In genomic region chr13:23747892-23748288, GRCm38 (mm10) we compare ENCODE assay signal across 8 mouse cellular contexts. TPM values are rescaled to one million over a fixed set of nuclear protein-coding genes. Genes with fewer than 3 reads are reported as not detected.
DNase-seq lines count a peak whose midpoint lies in the region; ATAC-seq and TF ChIP-seq lines count a peak whose summit lies in the region.

No protein-coding gene starts in this region.

- no peaks in the 10 kb centered on the region for H3K9me3 ChIP-seq in heart, embryonic 14.5 days (ENCODE audit: control insufficient read depth, low read length)
- H3K9me3 ChIP-seq in E14TG2a.4 (ENCODE audit: low read length) = no peaks in the 10 kb centered on the region
- H3K9me3 ChIP-seq in embryonic facial prominence, embryonic 15.5 days (replicated peaks) = no peaks in the 10 kb centered on the region
- no peaks in the 10 kb centered on the region for H3K9me3 ChIP-seq in liver, embryonic 12.5 days (replicated peaks)

- no peak for ATAC-seq in heart, embryonic 14.5 days (ENCODE audit: insufficient number of reproducible peaks, insufficient read depth, low FRiP score, low read depth)
- no peak for ATAC-seq in embryonic facial prominence, embryonic 15.5 days (ENCODE audit: insufficient number of reproducible peaks, low FRiP score, low TSS enrichment, low read depth)
- ATAC-seq in liver, embryonic 12.5 days = no peak

- no peaks in the 10 kb centered on the region for H3K36me3 ChIP-seq in heart, embryonic 14.5 days (ENCODE audit: control insufficient read depth, insufficient read depth, low read length)
- peaks cover 2% of the 10 kb centered on the region; the same call in 1 of the 2 replicates for H3K36me3 ChIP-seq in heart, adult 2 months (ENCODE audit: control insufficient read depth, insufficient read depth, low read length)
- H3K36me3 ChIP-seq in E14TG2a.4 (ENCODE audit: insufficient read depth, low read length) = no peaks in the 10 kb centered on the region
- H3K36me3 ChIP-seq in embryonic facial prominence, embryonic 15.5 days = no peaks in the 10 kb centered on the region
- H3K36me3 ChIP-seq in liver, embryonic 12.5 days = no peaks in the 10 kb centered on the region

- H3K79me2 ChIP-seq in heart, adult 2 months (replicated peaks; ENCODE audit: control insufficient read depth, insufficient read depth, low read length) = no peaks in the 10 kb centered on the region

- 8% methylated on average over 4 of the region's 4 CpGs for WGBS in heart, embryonic 14.5 days
- 18% methylated on average over 4 of the region's 4 CpGs for WGBS in heart, adult 2 months
- 4% methylated on average over 4 of the region's 4 CpGs for WGBS in embryonic facial prominence, embryonic 15.5 days
- 8% methylated on average over 4 of the region's 4 CpGs for WGBS in liver, embryonic 12.5 days (ENCODE audit: insufficient replicate concordance)

- TF ChIP-seq EP300 in heart, adult 2 months (IDR thresholded peaks at IDR 0.05; ENCODE audit: insufficient read depth, low read depth, low read length) = no peak

- H3K27me3 ChIP-seq in heart, embryonic 14.5 days (ENCODE audit: control insufficient read depth, insufficient read depth, low read length) = no peaks in the 10 kb centered on the region
- no peaks in the 10 kb centered on the region for H3K27me3 ChIP-seq in heart, adult 2 months (ENCODE audit: control insufficient read depth, insufficient read depth, low read length)
- H3K27me3 ChIP-seq in E14TG2a.4 (ENCODE audit: insufficient read depth, low read length) = no peaks in the 10 kb centered on the region
- H3K27me3 ChIP-seq in embryonic facial prominence, embryonic 15.5 days = no peaks in the 10 kb centered on the region
- H3K27me3 ChIP-seq in liver, embryonic 12.5 days (replicated peaks) = no peaks in the 10 kb centered on the region

- intact Hi-C loops in heart, adult 2 months (cut with DNase I) = loop anchor here (5.0 kb wide), 2 partner anchors 126 to 1706 kb away; partner anchors contain the start of genes Hist1h1e, Hist1h2ag, Hist1h2be and Hist1h2bj
- intact Hi-C loops in left cerebral cortex, postnatal 4 days (cut with DNase I) = no loop called here

- H3K4me1 ChIP-seq in heart, embryonic 14.5 days (ENCODE audit: control insufficient read depth in 2 of 2, insufficient read depth in 2 of 2, low read length in 2 of 2) = peaks cover 0 to 27% of the 10 kb centered on the region in 2 experiments; a peak in 2 of 4 replicates
- peaks cover 3% of the 10 kb centered on the region for H3K4me1 ChIP-seq in heart, adult 2 months (ENCODE audit: control insufficient read depth, insufficient read depth, low read length)
- peaks cover 45% of the 10 kb centered on the region for H3K4me1 ChIP-seq in E14TG2a.4 (replicated peaks; ENCODE audit: low read depth, low read length)
- H3K4me1 ChIP-seq in embryonic facial prominence, embryonic 15.5 days = peaks cover 22% of the 10 kb centered on the region
- H3K4me1 ChIP-seq in liver, embryonic 12.5 days = peaks cover 49% of the 10 kb centered on the region

- TF ChIP-seq POLR2A in heart, adult 2 months (IDR thresholded peaks at IDR 0.05; ENCODE audit: insufficient read depth, low read depth, low read length) = no peak

- H3K4me2 ChIP-seq in heart, embryonic 14.5 days (ENCODE audit: low read length) = peak overlapping the region; percentile 77
- peak overlapping the region; percentile 52 for H3K4me2 ChIP-seq in embryonic facial prominence, embryonic 15.5 days (replicated peaks)
- peak overlapping the region; percentile 71 for H3K4me2 ChIP-seq in liver, embryonic 12.5 days

- no peak overlapping the region; a peak in 1 of 4 replicates for H3K4me3 ChIP-seq in heart, embryonic 14.5 days (ENCODE audit: control insufficient read depth in 1 of 2, insufficient read depth in 1 of 2, low read depth in 1 of 2, low read length in 2 of 2)
- H3K4me3 ChIP-seq in heart, adult 2 months = no peak overlapping the region
- H3K4me3 ChIP-seq in E14TG2a.4 (replicated peaks; ENCODE audit: low read length) = 0 out of 2 replicates have a peak overlapping the region, but pooled peaks have one; percentile 55
- no peak overlapping the region; the same call in 1 of the 2 replicates for H3K4me3 ChIP-seq in embryonic facial prominence, embryonic 15.5 days (replicated peaks)
- peak overlapping the region; percentile 57 for H3K4me3 ChIP-seq in liver, embryonic 12.5 days

- peak overlapping the region; percentile 67 for H3K9ac ChIP-seq in heart, embryonic 14.5 days (ENCODE audit: low read length)
- H3K9ac ChIP-seq in heart, adult 2 months (ENCODE audit: low read depth, low read length) = no peak overlapping the region
- H3K9ac ChIP-seq in embryonic facial prominence, embryonic 15.5 days = no peak overlapping the region
- H3K9ac ChIP-seq in liver, embryonic 12.5 days = peak overlapping the region; percentile 85

- TF ChIP-seq CTCF in heart, adult 2 months (IDR thresholded peaks at IDR 0.05) = no peak
- no peak for TF ChIP-seq CTCF in E14TG2a.4 (conservative IDR thresholded peaks at IDR 0.05; ENCODE audit: low read length)

- DNase-seq in heart, adult 2 months = no peak
- no peak for DNase-seq in urinary bladder, postnatal 36 days (ENCODE audit: low spot score in 2 of 2)
- no peak for DNase-seq in kidney, adult 9 months
- no peak for DNase-seq in left cerebral cortex, postnatal 4 days

- peak overlapping the region; percentile 49 to 99; a peak in 3 of 4 replicates for H3K27ac ChIP-seq in heart, embryonic 14.5 days (replicated peaks in 1 of 2; ENCODE audit: control insufficient read depth in 1 of 2, insufficient read depth in 1 of 2, low read depth in 2 of 2, low read length in 2 of 2)
- H3K27ac ChIP-seq in heart, adult 2 months = no peak overlapping the region
- peak overlapping the region; percentile 98 for H3K27ac ChIP-seq in embryonic facial prominence, embryonic 15.5 days (replicated peaks)
- peak overlapping the region; percentile 100 for H3K27ac ChIP-seq in liver, embryonic 12.5 days

RNA-seq across cellular contexts. Expression of gene Hist1h2bb, which starts 1.4 kb away (rescaled TPM):
- polyA plus RNA-seq in heart, embryonic 14.5 days (2014; fragmentation: Nextera tagmentation; extraction: Ambion mirVana) = 1.7 and 2.3 TPM in 2 replicates
- 1 to 10 TPM; 3.2 to 4.9 TPM for total RNA-seq in heart, adult 2 months (2021)
- 0.47 and 0.76 TPM in 2 replicates for polyA plus RNA-seq in heart, adult 2 months (2012; rRNA removed)
- polyA plus RNA-seq in embryonic facial prominence, embryonic 15.5 days (2015; fragmentation: Nextera tagmentation; extraction: Ambion mirVana) = 2.0 and 2.1 TPM in 2 replicates
- polyA plus RNA-seq in liver, embryonic 12.5 days (2016; fragmentation: Nextera tagmentation; extraction: Ambion mirVana) = 4.6 and 5.5 TPM in 2 replicates
- 10 to 100 TPM; 62.4 to 81.1 TPM for total RNA-seq in left cerebral cortex, postnatal 4 days (2021)

RNA-seq across cellular contexts. Expression of gene Hist1h3c, which starts 2.5 kb away (rescaled TPM):
- 2.5 and 2.7 TPM in 2 replicates for polyA plus RNA-seq in heart, embryonic 14.5 days (2014; fragmentation: Nextera tagmentation; extraction: Ambion mirVana)
- total RNA-seq in heart, adult 2 months (2021) = 1 to 10 TPM in 1 of 2 experiments, not detected in 1; 2.5 TPM
- 0.64 TPM in 1 of 2 replicates, not detected in the other for polyA plus RNA-seq in heart, adult 2 months (2012; rRNA removed)
- 3.5 and 4.8 TPM in 2 replicates for polyA plus RNA-seq in embryonic facial prominence, embryonic 15.5 days (2015; fragmentation: Nextera tagmentation; extraction: Ambion mirVana)
- 4.8 and 6.7 TPM in 2 replicates for polyA plus RNA-seq in liver, embryonic 12.5 days (2016; fragmentation: Nextera tagmentation; extraction: Ambion mirVana)
- total RNA-seq in left cerebral cortex, postnatal 4 days (2021) = 10 to 100 TPM; 39.8 to 41.0 TPM

RNA-seq across cellular contexts. Expression of gene Hist1h2ab, which starts 3.0 kb away (rescaled TPM):
- 14.5 and 14.6 TPM in 2 replicates for polyA plus RNA-seq in heart, embryonic 14.5 days (2014; fragmentation: Nextera tagmentation; extraction: Ambion mirVana)
- 1 to 10 TPM; 4.4 to 6.7 TPM for total RNA-seq in heart, adult 2 months (2021)
- polyA plus RNA-seq in heart, adult 2 months (2012; rRNA removed) = 0.51 TPM in 1 of 2 replicates, not detected in the other
- 23.1 and 38.3 TPM in 2 replicates for polyA plus RNA-seq in embryonic facial prominence, embryonic 15.5 days (2015; fragmentation: Nextera tagmentation; extraction: Ambion mirVana)
- polyA plus RNA-seq in liver, embryonic 12.5 days (2016; fragmentation: Nextera tagmentation; extraction: Ambion mirVana) = 70.3 TPM in 2 replicates
- 100 to 1,000 TPM; 116 to 120 TPM for total RNA-seq in left cerebral cortex, postnatal 4 days (2021)

RNA-seq across cellular contexts. Expression of gene Hist1h3b, which starts 4.2 kb away (rescaled TPM):
- polyA plus RNA-seq in heart, embryonic 14.5 days (2014; fragmentation: Nextera tagmentation; extraction: Ambion mirVana) = 4.6 and 6.7 TPM in 2 replicates
- 1 to 10 TPM; 6.4 to 8.0 TPM for total RNA-seq in heart, adult 2 months (2021)
- 1.7 TPM in 1 of 2 replicates, not detected in the other for polyA plus RNA-seq in heart, adult 2 months (2012; rRNA removed)
- 8.4 and 9.7 TPM in 2 replicates for polyA plus RNA-seq in embryonic facial prominence, embryonic 15.5 days (2015; fragmentation: Nextera tagmentation; extraction: Ambion mirVana)
- polyA plus RNA-seq in liver, embryonic 12.5 days (2016; fragmentation: Nextera tagmentation; extraction: Ambion mirVana) = 15.2 and 16.6 TPM in 2 replicates
- 100 to 1,000 TPM in 1 of 2 experiments, 10 to 100 TPM in 1; 95.4 to 102 TPM for total RNA-seq in left cerebral cortex, postnatal 4 days (2021)

RNA-seq across cellular contexts. Expression of gene Hist1h4b, which starts 8.9 kb away (rescaled TPM):
- 0.63 TPM in 1 of 2 replicates, not detected in the other for polyA plus RNA-seq in heart, embryonic 14.5 days (2014; fragmentation: Nextera tagmentation; extraction: Ambion mirVana)
- total RNA-seq in heart, adult 2 months (2021) = 10 to 100 TPM in 1 of 2 experiments, 1 to 10 TPM in 1; 4.9 to 11.3 TPM
- 1.1 TPM in 1 of 2 replicates, not detected in the other for polyA plus RNA-seq in heart, adult 2 months (2012; rRNA removed)
- polyA plus RNA-seq in embryonic facial prominence, embryonic 15.5 days (2015; fragmentation: Nextera tagmentation; extraction: Ambion mirVana) = 2.6 and 3.0 TPM in 2 replicates
- polyA plus RNA-seq in liver, embryonic 12.5 days (2016; fragmentation: Nextera tagmentation; extraction: Ambion mirVana) = 4.5 and 5.7 TPM in 2 replicates
- 100 to 1,000 TPM; 139 to 151 TPM for total RNA-seq in left cerebral cortex, postnatal 4 days (2021)

Comparison
In these comparisons a context has a peak if more than half of its experiments do, and no peak if none do; other contexts are left out.
1. H3K9ac ChIP-seq: peak in heart, embryonic 14.5 days (single experiment) and liver, embryonic 12.5 days (single experiment); none in heart, adult 2 months (single experiment) and embryonic facial prominence, embryonic 15.5 days (single experiment).
2. RNA of gene Hist1h2ab, which starts 3.0 kb away (polyA plus RNA-seq): 70.3 TPM in liver, embryonic 12.5 days, 23.1 to 38.3 TPM in embryonic facial prominence, embryonic 15.5 days and 14.5 to 14.6 TPM in heart, embryonic 14.5 days; 0.51 TPM in heart, adult 2 months; every median in the first group is over 10 times any median in the second.
3. H3K4me3 ChIP-seq: peak in E14TG2a.4 (single experiment) and liver, embryonic 12.5 days (single experiment); none in heart, embryonic 14.5 days (0 of 2), heart, adult 2 months (single experiment) and embryonic facial prominence, embryonic 15.5 days (single experiment).
4. Peak in every context shown above with its lines, with median percentiles within 50 percentile points of each other: H3K4me2 ChIP-seq.